Mouse (Mus musculus): ENCODE results near the gene Ahnak. TPM values are rescaled to one million over a fixed set of nuclear protein-coding genes. Genes with fewer than 3 reads are reported as not detected.
"Not testable (repeated sequence)": the region's sequence is repeated elsewhere in the genome, so short reads cannot be mapped to it uniquely, and the experiment has no call there.

Ahnak gene
- polyA plus RNA-seq, 1 experiment from 2014 or later: 2.2 TPM

- 97% methylated on average over 1 of the region's 1 CpGs for WGBS
- Histone ChIP-seq H3K27ac (ENCODE audit: low read length) (no peak overlapping the region), H3K9ac (replicated peaks; ENCODE audit: low read depth, low read length) (no peak overlapping the region), H3K4me2 (ENCODE audit: low read length) (no peak overlapping the region), H3K4me3 (replicated peaks; ENCODE audit: low read length) (no peak overlapping the region), H3K9me3 (ENCODE audit: control insufficient read depth, low read length) (no peaks in the 10 kb centered on the region), H3K4me1 (replicated peaks; ENCODE audit: control insufficient read depth, insufficient read depth, low read length) (0 out of 2 replicates have a peak, but pooled peaks cover 2% of the 10 kb centered on the region), H3K36me3 (ENCODE audit: control insufficient read depth, insufficient read depth) (peaks cover 2% of the 10 kb centered on the region; the same call in 1 of the 2 replicates), H3K27me3 (replicated peaks; ENCODE audit: control insufficient read depth, insufficient read depth, low read length) (no peaks in the 10 kb centered on the region)
- ATAC-seq: no peak
These were observed 133.3 kb downstream of the Ahnak start for GRCm38 (mm10) chr19:9122390-9122789.

GRCm38 (mm10) chr19:9123986-9124385 is 134.9 kb downstream of the Ahnak start:
- H3K9ac ChIP-seq (replicated peaks; ENCODE audit: low read depth, low read length); H3K4me1 ChIP-seq (replicated peaks; ENCODE audit: control insufficient read depth, insufficient read depth, low read length); H3K4me2 ChIP-seq (ENCODE audit: low read length); H3K27me3 ChIP-seq (replicated peaks; ENCODE audit: control insufficient read depth, insufficient read depth, low read length); H3K36me3 ChIP-seq (ENCODE audit: control insufficient read depth, insufficient read depth); H3K4me3 ChIP-seq (replicated peaks; ENCODE audit: low read length); H3K9me3 ChIP-seq (ENCODE audit: control insufficient read depth, low read length); ATAC-seq; H3K27ac ChIP-seq (ENCODE audit: low read length): not testable (repeated sequence)
- WGBS: 97% methylated on average over 2 of the region's 2 CpGs

Other genes with a start within 250 kb of the Ahnak start
- gene 1700092M07Rik, start 248.6 kb upstream of the Ahnak start, polyA plus RNA-seq (2015; fragmentation: Nextera tagmentation; extraction: Ambion mirVana): 2.5 and 2.8 TPM in 2 replicates
- 129 and 136 TPM in 2 replicates for gene Stx5a, start 247.9 kb upstream of the Ahnak start, polyA plus RNA-seq (2015; fragmentation: Nextera tagmentation; extraction: Ambion mirVana)
- 200 and 218 TPM in 2 replicates for gene Nxf1, start 232.2 kb upstream of the Ahnak start, polyA plus RNA-seq (2015; fragmentation: Nextera tagmentation; extraction: Ambion mirVana)
- 230 and 247 TPM in 2 replicates for gene Tmem223, start 218.3 kb upstream of the Ahnak start, polyA plus RNA-seq (2015; fragmentation: Nextera tagmentation; extraction: Ambion mirVana)
- gene Tmem179b, start 214.8 kb upstream of the Ahnak start, polyA plus RNA-seq (2015; fragmentation: Nextera tagmentation; extraction: Ambion mirVana): 27.0 and 29.1 TPM in 2 replicates
- gene Taf6l, start 202.9 kb upstream of the Ahnak start, polyA plus RNA-seq (2015; fragmentation: Nextera tagmentation; extraction: Ambion mirVana): 30.8 and 32.2 TPM in 2 replicates
- 160 and 164 TPM in 2 replicates for gene Polr2g, start 190.7 kb upstream of the Ahnak start, polyA plus RNA-seq (2015; fragmentation: Nextera tagmentation; extraction: Ambion mirVana)
- gene Zbtb3, start 186.7 kb upstream of the Ahnak start, polyA plus RNA-seq (2015; fragmentation: Nextera tagmentation; extraction: Ambion mirVana): 8.9 and 9.6 TPM in 2 replicates
- 71.1 and 72.1 TPM in 2 replicates for gene Ttc9c, start 170.0 kb upstream of the Ahnak start, polyA plus RNA-seq (2015; fragmentation: Nextera tagmentation; extraction: Ambion mirVana)
- gene Hnrnpul2, start 169.3 kb upstream of the Ahnak start, polyA plus RNA-seq (2015; fragmentation: Nextera tagmentation; extraction: Ambion mirVana): 5.1 and 5.5 TPM in 2 replicates
- gene AC129217.1, start 159.5 kb upstream of the Ahnak start, polyA plus RNA-seq (2015; fragmentation: Nextera tagmentation; extraction: Ambion mirVana): not detected in 2 replicates
- gene Bscl2, start 151.8 kb upstream of the Ahnak start, polyA plus RNA-seq (2015; fragmentation: Nextera tagmentation; extraction: Ambion mirVana): 88.3 and 98.7 TPM in 2 replicates
- 258 and 306 TPM in 2 replicates for gene Gng3, start 150.1 kb upstream of the Ahnak start, polyA plus RNA-seq (2015; fragmentation: Nextera tagmentation; extraction: Ambion mirVana)
- gene Lrrn4cl, start 138.5 kb upstream of the Ahnak start, polyA plus RNA-seq (2015; fragmentation: Nextera tagmentation; extraction: Ambion mirVana): 0.45 and 0.57 TPM in 2 replicates
- gene Ubxn1, start 117.8 kb upstream of the Ahnak start, polyA plus RNA-seq (2015; fragmentation: Nextera tagmentation; extraction: Ambion mirVana): 172 and 173 TPM in 2 replicates
- gene Uqcc3, start 108.4 kb upstream of the Ahnak start, polyA plus RNA-seq (2015; fragmentation: Nextera tagmentation; extraction: Ambion mirVana): 49.7 and 53.5 TPM in 2 replicates
- gene Lbhd1, start 105.6 kb upstream of the Ahnak start, polyA plus RNA-seq (2015; fragmentation: Nextera tagmentation; extraction: Ambion mirVana): 50.0 and 51.9 TPM in 2 replicates
- not detected in 2 replicates for gene Gm49403, start 105.4 kb upstream of the Ahnak start, polyA plus RNA-seq (2015; fragmentation: Nextera tagmentation; extraction: Ambion mirVana)
- 49.9 and 50.6 TPM in 2 replicates for gene 1810009A15Rik, start 100.4 kb upstream of the Ahnak start, polyA plus RNA-seq (2015; fragmentation: Nextera tagmentation; extraction: Ambion mirVana)
- gene Gm49416, start 100.4 kb upstream of the Ahnak start, polyA plus RNA-seq (2015; fragmentation: Nextera tagmentation; extraction: Ambion mirVana): 0.34 TPM in 1 of 2 replicates, not detected in the other
- 41.0 and 45.9 TPM in 2 replicates for gene Ints5, start 96.3 kb upstream of the Ahnak start, polyA plus RNA-seq (2015; fragmentation: Nextera tagmentation; extraction: Ambion mirVana)
- gene Ganab, start 91.2 kb upstream of the Ahnak start, polyA plus RNA-seq (2015; fragmentation: Nextera tagmentation; extraction: Ambion mirVana): 91.7 and 95.1 TPM in 2 replicates
- 67.3 and 75.9 TPM in 2 replicates for gene B3gat3, start 68.9 kb upstream of the Ahnak start, polyA plus RNA-seq (2015; fragmentation: Nextera tagmentation; extraction: Ambion mirVana)
- gene Rom1, start 59.9 kb upstream of the Ahnak start, polyA plus RNA-seq (2015; fragmentation: Nextera tagmentation; extraction: Ambion mirVana): 1.7 and 1.8 TPM in 2 replicates
- gene Eml3, start 59.7 kb upstream of the Ahnak start, polyA plus RNA-seq (2015; fragmentation: Nextera tagmentation; extraction: Ambion mirVana): 9.7 and 10.5 TPM in 2 replicates
- gene Mta2, start 47.4 kb upstream of the Ahnak start, polyA plus RNA-seq (2015; fragmentation: Nextera tagmentation; extraction: Ambion mirVana): 175 and 186 TPM in 2 replicates
- gene Tut1, start 35.4 kb upstream of the Ahnak start, polyA plus RNA-seq (2015; fragmentation: Nextera tagmentation; extraction: Ambion mirVana): 33.6 and 35.5 TPM in 2 replicates
- gene Eef1g, start 22.2 kb upstream of the Ahnak start, polyA plus RNA-seq (2015; fragmentation: Nextera tagmentation; extraction: Ambion mirVana): 346 and 348 TPM in 2 replicates
- not detected in 2 replicates for gene Scgb1a1, start 98.7 kb downstream of the Ahnak start, polyA plus RNA-seq (2015; fragmentation: Nextera tagmentation; extraction: Ambion mirVana)
- 31.7 and 39.8 TPM in 2 replicates for gene Asrgl1, start 146.4 kb downstream of the Ahnak start, polyA plus RNA-seq (2015; fragmentation: Nextera tagmentation; extraction: Ambion mirVana)

Measured in forebrain, embryonic 16.5 days (tissue).